Mouse (Mus musculus) hindbrain, embryonic 12.5 days (tissue): ENCODE measurements around the gene Pelp1. TPM values are rescaled to one million over a fixed set of nuclear protein-coding genes. Genes with fewer than 3 reads are reported as not detected.
"Not testable (repeated sequence)": the region's sequence is repeated elsewhere in the genome, so short reads cannot be mapped to it uniquely, and the experiment has no call there.

Source experiments
- ATAC-seq: fragments of 200-750 bp; cut with Nextera tagmentation; 2 replicates; pipeline ENCODE4 v1.8.0; 2017; ENCODE audit warnings: moderate TSS enrichment; ENCODE audit not compliant: low FRiP score
- H3K27ac ChIP-seq: fragments of 300-500 bp; sonication (generic); 2 replicates; pipeline ENCODE4 v1.5.1; 2016; ENCODE audit warnings: mild to moderate bottlenecking
- H3K27me3 ChIP-seq: fragments of 300-500 bp; sonication (generic); 2 replicates; pipeline ENCODE4 v1.6.1; 2016; ENCODE audit warnings: mild to moderate bottlenecking
- H3K36me3 ChIP-seq: fragments of 300-500 bp; sonication (generic); 2 replicates; pipeline ENCODE4 v1.6.1; 2016; ENCODE audit warnings: mild to moderate bottlenecking
- H3K4me1 ChIP-seq: fragments of 300-500 bp; sonication (generic); 2 replicates; pipeline ENCODE4 v1.6.1; 2016
- H3K4me2 ChIP-seq: fragments of 300-500 bp; sonication (generic); replicated peaks from 2 replicates; pipeline ENCODE4 v1.6.1; 2016; ENCODE audit warnings: mild to moderate bottlenecking
- H3K4me3 ChIP-seq: fragments of 300-500 bp; sonication (generic); 2 replicates; pipeline ENCODE4 v1.5.1; 2016; ENCODE audit warnings: mild to moderate bottlenecking
- H3K9ac ChIP-seq: fragments of 300-500 bp; sonication (generic); 2 replicates; pipeline ENCODE4 v1.6.1; 2016; ENCODE audit warnings: mild to moderate bottlenecking, moderate library complexity
- H3K9me3 ChIP-seq: fragments of 300-500 bp; sonication (generic); replicated peaks from 2 replicates; pipeline ENCODE4 v1.6.1; 2016; ENCODE audit warnings: mild to moderate bottlenecking
- WGBS: fragments of 180-500 bp; shearing (Covaris S2); methylation state at CpG from one replicate; pipeline ENCODE4 v1.1.7; 2016; 5-methylcytosine and 5-hydroxymethylcytosine counted together
- polyA plus RNA-seq: library from polyadenylated mRNA; unstranded; fragments of >200 nt; fragmentation: Nextera tagmentation; extraction: Ambion mirVana; gene quantifications from 2 replicates; pipeline ENCODE4 v1.2.1, GENCODE M21; 2016

Gene Pelp1
- polyA plus RNA-seq, 1 experiment from 2014 or later, result 40.2 TPM

DNA sequence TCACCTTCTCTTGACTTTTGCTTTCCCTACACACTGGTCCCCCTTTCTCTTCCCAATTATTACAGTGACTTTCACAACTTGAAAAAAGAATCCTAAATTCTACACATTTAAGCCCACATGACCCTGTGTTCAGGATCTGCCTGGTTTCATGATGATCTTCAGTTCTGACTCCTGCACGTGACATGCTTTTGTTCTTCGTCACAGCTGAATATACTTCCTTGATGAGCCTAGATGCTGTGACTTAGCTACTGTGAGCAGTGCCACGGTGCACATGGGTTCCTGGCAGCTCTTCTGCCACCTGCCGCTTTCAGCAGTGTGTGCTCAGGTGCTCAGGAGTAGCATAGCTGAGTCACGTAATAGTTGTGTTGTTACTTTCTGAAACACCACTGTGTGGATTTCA is 2.8 kb upstream of the Pelp1 start:
- Histone ChIP-seq H3K27me3 (no peaks in the 10 kb centered on the region), H3K9me3 (no peaks in the 10 kb centered on the region), H3K36me3 (no peaks in the 10 kb centered on the region), H3K4me2 (no peak overlapping the region), H3K27ac (no peak overlapping the region), H3K9ac (no peak overlapping the region), H3K4me3 (no peak overlapping the region), H3K4me1 (peaks cover 16% of the 10 kb centered on the region)
- ATAC-seq, result no peak
- 74% methylated on average over 5 of the region's 5 CpGs for WGBS

DNA sequence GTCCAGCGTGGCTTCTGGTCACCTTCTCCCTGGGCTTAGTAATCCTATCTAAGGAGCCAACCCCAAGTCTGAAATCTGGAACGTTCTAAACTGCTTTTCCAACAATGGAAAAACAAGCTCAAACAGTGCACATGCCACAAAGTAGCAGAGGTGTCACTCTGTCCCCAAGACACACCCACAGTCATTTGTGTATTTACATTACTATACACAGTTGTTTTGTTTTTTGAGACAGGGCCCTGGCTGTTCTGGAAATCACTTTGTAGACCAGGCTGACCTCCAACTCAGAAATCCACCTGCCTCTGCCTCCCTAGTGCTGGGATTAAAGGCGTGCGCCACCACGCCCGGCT is 439 bp upstream of the Pelp1 start:
- no peak for ATAC-seq
- H3K4me3 ChIP-seq, result peak overlapping the region; percentile 100
- no peaks in the 10 kb centered on the region for H3K9me3 ChIP-seq
- peaks cover 16% of the 10 kb centered on the region for H3K4me1 ChIP-seq
- H3K36me3 ChIP-seq, result peaks cover 8% of the 10 kb centered on the region
- H3K27ac ChIP-seq, result 0 out of 2 replicates have a peak overlapping the region, but pooled peaks have one; percentile 70
- no peaks in the 10 kb centered on the region for H3K27me3 ChIP-seq
- peak overlapping the region; percentile 98 for H3K4me2 ChIP-seq
- peak overlapping the region; percentile 97 for H3K9ac ChIP-seq
- 61% methylated on average over 6 of the region's 6 CpGs for WGBS

GRCm38 (mm10) chr11:70403598-70403997 is 6.2 kb downstream of the Pelp1 start:
- no peak for ATAC-seq
- H3K27me3 ChIP-seq, result no peaks in the 10 kb centered on the region
- H3K4me2 ChIP-seq, result no peak overlapping the region
- WGBS, result 90% methylated on average over 2 of the region's 2 CpGs
- peaks cover 66% of the 10 kb centered on the region for H3K36me3 ChIP-seq
- no peaks in the 10 kb centered on the region for H3K9me3 ChIP-seq
- no peak overlapping the region for H3K9ac ChIP-seq
- H3K27ac ChIP-seq, result no peak overlapping the region
- H3K4me3 ChIP-seq, result no peak overlapping the region
- H3K4me1 ChIP-seq, result peaks cover 7% of the 10 kb centered on the region

- Histone ChIP-seq H3K4me3 (no peak overlapping the region), H3K27ac (no peak overlapping the region), H3K4me2 (no peak overlapping the region), H3K4me1 (no peaks in the 10 kb centered on the region), H3K27me3 (no peaks in the 10 kb centered on the region), H3K36me3 (peaks cover 40% of the 10 kb centered on the region), H3K9me3 (no peaks in the 10 kb centered on the region), H3K9ac (no peak overlapping the region)
- 91% methylated on average over 5 of the region's 5 CpGs for WGBS
- no peak for ATAC-seq
These were observed 20.4 kb downstream of the Pelp1 start for GRCm38 (mm10) chr11:70389421-70389820.

DNA sequence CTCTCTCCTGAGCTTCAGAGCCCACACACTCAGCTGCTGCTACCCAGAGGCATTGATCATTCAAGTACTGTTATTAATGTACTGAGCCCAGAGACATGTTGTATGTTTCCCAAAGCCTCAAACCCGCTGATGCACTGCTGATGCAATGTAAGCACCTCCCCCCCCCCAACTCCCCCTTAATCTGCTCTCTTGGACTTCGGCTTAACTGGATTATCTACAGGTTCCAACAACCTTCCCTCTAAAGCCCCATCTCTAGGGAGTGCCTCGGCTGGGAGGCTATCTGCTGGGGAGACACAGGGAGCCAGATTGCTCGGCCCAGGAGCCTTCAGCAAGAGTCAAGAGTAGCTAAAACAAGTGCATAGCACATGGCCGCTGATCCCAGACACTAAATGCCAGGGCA is 22.4 kb downstream of the Pelp1 start:
- H3K4me3 ChIP-seq, result no peak overlapping the region
- no peaks in the 10 kb centered on the region for H3K27me3 ChIP-seq
- H3K9me3 ChIP-seq, result no peaks in the 10 kb centered on the region
- ATAC-seq, result no peak
- no peaks in the 10 kb centered on the region for H3K4me1 ChIP-seq
- no peak overlapping the region for H3K9ac ChIP-seq
- no peak overlapping the region for H3K4me2 ChIP-seq
- no peak overlapping the region for H3K27ac ChIP-seq
- H3K36me3 ChIP-seq, result peaks cover 28% of the 10 kb centered on the region
- WGBS, result 92% methylated on average over 5 of the region's 5 CpGs

DNA sequence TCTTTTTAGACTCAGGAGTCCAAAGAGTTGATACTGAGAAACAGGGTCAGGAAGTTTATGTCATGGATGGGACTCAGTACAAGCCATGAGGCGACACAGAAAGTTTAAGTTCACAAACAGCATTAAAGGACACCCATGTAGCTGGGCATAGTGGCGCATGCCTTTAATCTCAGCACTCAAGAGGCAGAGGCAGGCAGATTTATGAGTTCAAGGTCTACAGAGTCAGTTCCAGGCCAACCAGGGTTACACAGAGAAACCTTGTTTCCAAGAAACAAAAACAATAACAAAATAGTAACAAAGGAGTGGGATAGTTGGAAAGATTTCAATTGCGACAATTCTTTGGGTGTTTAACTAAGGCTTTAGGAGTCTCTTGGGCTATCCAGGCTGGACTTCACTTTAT is 25.7 kb downstream of the Pelp1 start:
- Histone ChIP-seq H3K4me2 (no peak overlapping the region), H3K4me3 (no peak overlapping the region)
- 94% methylated on average over 3 of the region's 3 CpGs for WGBS

GRCm38 (mm10) chr11:70381330-70381729 is 28.5 kb downstream of the Pelp1 start:
- no peak overlapping the region for H3K27ac ChIP-seq
- H3K9me3 ChIP-seq, result no peaks in the 10 kb centered on the region
- 0 out of 2 replicates have a peak, but pooled peaks cover 5% of the 10 kb centered on the region for H3K36me3 ChIP-seq
- WGBS, result 82% methylated on average over 2 of the region's 2 CpGs
- H3K4me2 ChIP-seq, result no peak overlapping the region
- no peaks in the 10 kb centered on the region for H3K27me3 ChIP-seq
- no peaks in the 10 kb centered on the region for H3K4me1 ChIP-seq
- ATAC-seq, result no peak
- H3K4me3 ChIP-seq, result no peak overlapping the region
- no peak overlapping the region for H3K9ac ChIP-seq

More for the DNA sequence above, 25.7 kb downstream of the Pelp1 start:
- peaks cover 12% of the 10 kb centered on the region; the same call in 1 of the 2 replicates for H3K36me3 ChIP-seq
- H3K9me3 ChIP-seq, result no peaks in the 10 kb centered on the region
- ATAC-seq, result no peak
- H3K9ac ChIP-seq, result no peak overlapping the region
- H3K27ac ChIP-seq, result no peak overlapping the region
- H3K27me3 ChIP-seq, result no peaks in the 10 kb centered on the region
- no peaks in the 10 kb centered on the region for H3K4me1 ChIP-seq

DNA sequence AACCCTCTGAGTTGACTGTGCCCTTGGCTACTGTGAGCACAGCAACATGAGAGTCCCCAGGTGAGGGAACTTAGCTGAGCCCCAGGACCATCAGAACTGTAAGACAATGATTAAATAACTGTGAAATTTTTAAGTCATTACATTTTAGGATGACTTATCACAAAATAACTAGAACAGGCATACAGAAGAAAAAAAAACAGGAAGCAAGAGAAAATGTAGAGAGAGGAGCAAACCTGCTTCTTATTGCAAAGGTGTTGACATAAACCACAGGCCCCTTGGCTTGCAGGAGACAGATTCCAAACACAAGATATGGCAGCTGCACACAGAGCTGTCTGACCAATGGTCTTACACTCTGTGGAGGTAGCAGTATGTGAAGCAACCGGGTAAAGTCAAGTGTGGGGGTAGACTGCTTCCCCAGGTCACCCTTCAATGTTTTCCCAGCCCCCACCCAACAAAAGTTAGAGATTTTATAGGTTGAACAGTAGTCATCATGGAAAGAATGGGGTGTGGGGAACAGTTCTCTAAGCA is 29.3 kb downstream of the Pelp1 start:
- ATAC-seq, result no peak
- 83% methylated on average over 1 of the region's 1 CpGs for WGBS
- H3K9ac ChIP-seq, result no peak overlapping the region

GRCm38 (mm10) chr11:70376054-70376453 is 33.8 kb downstream of the Pelp1 start:
- Histone ChIP-seq H3K9ac (no peak overlapping the region), H3K36me3 (no peaks in the 10 kb centered on the region), H3K27ac (no peak overlapping the region), H3K9me3 (no peaks in the 10 kb centered on the region), H3K27me3 (no peaks in the 10 kb centered on the region), H3K4me3 (no peak overlapping the region), H3K4me2 (no peak overlapping the region), H3K4me1 (no peaks in the 10 kb centered on the region)
- WGBS, result 85% methylated on average over 6 of the region's 6 CpGs
- ATAC-seq, result no peak

More for the DNA sequence above, 29.3 kb downstream of the Pelp1 start:
- Histone ChIP-seq H3K9me3 (no peaks in the 10 kb centered on the region), H3K36me3 (0 out of 2 replicates have a peak, but pooled peaks cover 5% of the 10 kb centered on the region), H3K4me1 (no peaks in the 10 kb centered on the region), H3K27ac (no peak overlapping the region), H3K27me3 (no peaks in the 10 kb centered on the region), H3K4me3 (no peak overlapping the region), H3K4me2 (no peak overlapping the region)

- H3K4me2 ChIP-seq, result no peak overlapping the region
- ATAC-seq, result no peak
- WGBS, result 75% methylated on average over 3 of the region's 3 CpGs
- no peak overlapping the region for H3K4me3 ChIP-seq
- H3K27ac ChIP-seq, result no peak overlapping the region
- H3K9ac ChIP-seq, result no peak overlapping the region
- no peaks in the 10 kb centered on the region for H3K27me3 ChIP-seq
- H3K36me3 ChIP-seq, result no peaks in the 10 kb centered on the region
- H3K4me1 ChIP-seq, result no peaks in the 10 kb centered on the region
- H3K9me3 ChIP-seq, result no peaks in the 10 kb centered on the region
These were observed 35.5 kb downstream of the Pelp1 start for GRCm38 (mm10) chr11:70374302-70374701.

DNA sequence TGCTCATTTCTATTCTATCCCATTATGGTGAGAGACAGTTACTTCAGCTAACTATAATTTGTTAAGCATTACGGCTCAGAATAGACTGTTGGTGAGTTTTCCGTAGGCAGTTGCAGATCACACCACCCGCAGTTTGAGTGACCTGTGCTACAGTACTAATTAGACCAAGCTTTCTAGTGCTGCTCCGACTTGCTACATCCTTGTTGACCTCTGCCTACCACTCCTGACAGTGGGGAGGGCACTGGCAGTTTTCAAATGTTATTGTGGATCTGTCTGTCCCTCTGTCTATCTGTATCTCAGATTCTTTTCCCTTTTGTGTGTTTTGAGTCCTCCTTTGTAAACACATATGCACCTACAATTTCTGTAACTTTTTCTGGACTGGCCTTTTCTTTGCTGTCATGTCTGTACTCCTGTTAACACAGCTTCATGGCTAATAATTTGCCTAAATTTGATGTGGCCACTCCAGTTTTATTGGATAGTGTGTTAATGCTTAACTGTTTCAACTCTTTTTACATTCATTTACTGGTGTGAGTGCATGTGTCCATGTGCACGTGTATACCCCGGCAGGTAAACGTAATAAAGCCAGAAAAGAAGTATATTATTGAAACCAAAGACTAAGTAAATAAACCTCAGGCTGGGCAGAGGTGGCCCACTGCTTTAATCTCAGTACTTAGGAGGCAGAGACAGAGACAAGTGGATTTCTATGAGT is 36.8 kb downstream of the Pelp1 start:
- Histone ChIP-seq H3K9ac (no peak overlapping the region), H3K9me3 (no peaks in the 10 kb centered on the region), H3K4me1 (no peaks in the 10 kb centered on the region), H3K27me3 (no peaks in the 10 kb centered on the region), H3K27ac (no peak overlapping the region), H3K4me2 (no peak overlapping the region), H3K4me3 (no peak overlapping the region), H3K36me3 (no peaks in the 10 kb centered on the region)
- WGBS, result 80% methylated on average over 7 of the region's 7 CpGs
- no peak for ATAC-seq

DNA sequence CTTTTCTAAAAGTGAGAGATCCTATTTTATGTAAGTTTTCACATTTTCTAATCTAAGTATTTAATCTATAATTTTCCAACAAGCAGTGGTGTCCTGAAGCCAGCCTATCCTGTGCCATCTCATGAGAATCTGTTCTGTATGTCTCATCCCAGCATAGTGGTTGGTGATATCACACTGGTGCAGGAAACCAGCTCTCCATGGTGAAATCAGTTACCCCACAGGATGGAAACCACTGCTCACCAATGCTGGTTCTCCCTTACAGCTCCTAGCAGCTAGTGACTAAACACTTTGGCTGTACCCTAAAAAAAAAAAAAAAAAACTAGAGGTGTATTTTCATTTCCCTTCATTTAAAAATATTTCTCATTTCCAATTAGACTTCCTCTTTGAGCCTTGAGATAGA is 37.4 kb downstream of the Pelp1 start:
- Histone ChIP-seq H3K9me3 (no peaks in the 10 kb centered on the region), H3K4me2 (no peak overlapping the region), H3K4me3 (no peak overlapping the region), H3K27ac (no peak overlapping the region), H3K9ac (no peak overlapping the region), H3K4me1 (no peaks in the 10 kb centered on the region), H3K36me3 (no peaks in the 10 kb centered on the region), H3K27me3 (no peaks in the 10 kb centered on the region)
- ATAC-seq, result no peak

DNA sequence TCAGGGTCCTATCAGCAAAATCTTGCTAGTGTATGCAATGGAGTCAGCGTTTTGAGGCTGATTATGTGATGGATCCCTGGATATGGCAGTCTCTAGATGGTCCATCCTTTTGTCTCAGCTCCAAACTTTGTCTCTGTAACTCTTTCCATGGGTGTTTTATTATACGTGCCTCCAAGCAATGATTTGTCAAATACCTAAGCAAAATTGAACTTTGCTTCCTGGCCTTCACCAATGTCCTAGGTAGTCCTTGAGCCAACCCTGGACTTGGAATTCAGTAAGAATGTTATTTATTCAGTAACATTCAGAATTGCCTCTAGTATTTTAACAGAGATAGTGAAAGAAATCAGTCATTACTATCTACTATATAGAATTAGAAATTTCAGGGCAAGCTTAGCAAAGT is 41.2 kb downstream of the Pelp1 start:
- not testable (repeated sequence) for H3K27me3 ChIP-seq, H3K9ac ChIP-seq, H3K9me3 ChIP-seq, H3K4me2 ChIP-seq, H3K27ac ChIP-seq, H3K36me3 ChIP-seq, H3K4me1 ChIP-seq, ATAC-seq, H3K4me3 ChIP-seq
- 78% methylated on average over 2 of the region's 2 CpGs for WGBS
